Mouse (Mus musculus) yolk sac, embryonic 10.5 days (tissue): ENCODE data around the gene Rps3a1.
"Not testable (repeated sequence)": the region's sequence is repeated elsewhere in the genome, so short reads cannot be mapped to it uniquely, and the experiment has no call there.

ENCODE experiments used
- DNase-seq: peaks from one replicate; pipeline ENCODE4 v3.0.0-alpha.2; 2017; ENCODE audit warnings: low spot score

Gene Rps3a1

GRCm38 (mm10) chr3:86114659-86115338 lies 27.7 kb downstream of the Rps3a1 start:
- DNase-seq: no peak

- no peak for DNase-seq
Observed at GRCm38 (mm10) chr3:86112766-86113165, 29.7 kb downstream of the Rps3a1 start.

- DNase-seq: peak; percentile 60
Observed at GRCm38 (mm10) chr3:86110077-86110476, 32.4 kb downstream of the Rps3a1 start.

GRCm38 (mm10) chr3:86109099-86109498 lies 33.4 kb downstream of the Rps3a1 start:
- no peak for DNase-seq

DNA sequence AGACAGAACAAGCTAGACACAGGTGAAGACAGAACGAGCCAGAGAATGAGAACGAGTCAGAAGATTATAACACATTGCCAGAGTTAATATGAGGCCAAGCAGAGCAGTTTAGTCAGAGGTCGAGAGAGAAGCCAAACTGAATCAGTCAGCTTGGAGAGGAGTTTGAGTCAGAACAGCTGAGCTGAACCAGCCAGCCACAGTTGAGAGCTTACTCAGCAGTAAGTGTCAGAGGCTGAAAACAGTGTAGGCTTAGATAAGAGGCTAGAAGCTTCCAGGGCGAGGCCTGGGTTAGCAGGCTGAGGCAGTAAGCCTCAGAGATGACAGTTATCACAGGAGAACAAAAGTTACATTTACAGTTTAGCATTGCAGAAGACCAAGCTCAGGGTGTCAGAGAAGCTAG lies 33.9 kb downstream of the Rps3a1 start:
- DNase-seq: peak; percentile 27

- DNase-seq: no peak
Observed at GRCm38 (mm10) chr3:86107637-86108539, 34.6 kb downstream of the Rps3a1 start.

GRCm38 (mm10) chr3:86106086-86106632 lies 36.3 kb downstream of the Rps3a1 start:
- DNase-seq: no peak

GRCm38 (mm10) chr3:86104909-86105308 lies 37.6 kb downstream of the Rps3a1 start:
- DNase-seq: no peak

GRCm38 (mm10) chr3:86104433-86104832 lies 38.1 kb downstream of the Rps3a1 start:
- not testable (repeated sequence) for DNase-seq

DNA sequence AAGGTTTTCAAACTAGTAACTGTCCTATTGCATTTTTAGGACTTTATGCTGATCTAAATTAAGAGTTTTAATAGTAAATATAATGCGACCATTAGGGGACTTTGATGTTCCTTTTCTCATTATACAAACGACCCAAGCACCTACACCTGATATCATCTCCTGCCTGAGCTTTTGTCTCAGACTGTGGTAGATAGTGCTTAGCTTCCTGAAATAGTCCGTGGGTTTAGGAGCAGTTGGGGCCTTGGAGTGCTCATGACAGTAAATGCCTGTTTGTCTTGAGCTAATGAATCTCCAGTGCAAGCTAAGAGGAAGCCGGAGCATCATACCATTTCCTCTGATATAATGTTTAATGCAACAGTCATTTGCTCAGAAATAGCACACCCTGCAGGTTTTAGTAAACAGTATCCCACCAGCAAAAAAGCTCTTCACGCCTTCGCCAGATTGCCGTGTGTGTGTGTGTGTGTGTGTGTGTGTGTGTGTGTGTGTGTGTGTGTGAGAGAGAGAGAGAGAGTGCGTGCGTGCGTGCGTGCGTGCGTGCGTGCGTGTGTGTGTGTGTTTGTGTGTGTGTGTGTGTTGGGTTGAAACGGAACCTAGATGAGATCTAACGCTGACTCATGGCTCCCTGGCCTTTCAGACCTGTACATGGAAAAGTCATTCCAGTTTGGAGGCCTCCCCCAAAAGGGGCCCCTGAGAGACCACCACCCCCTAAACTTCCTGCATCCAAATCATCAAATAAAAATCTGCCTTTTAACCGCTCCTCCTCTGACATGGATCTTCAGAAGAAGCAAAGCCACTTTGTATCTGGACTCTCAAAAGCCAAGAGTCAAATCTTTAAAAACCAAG lies 38.8 kb downstream of the Rps3a1 start:
- DNase-seq: no peak

DNA sequence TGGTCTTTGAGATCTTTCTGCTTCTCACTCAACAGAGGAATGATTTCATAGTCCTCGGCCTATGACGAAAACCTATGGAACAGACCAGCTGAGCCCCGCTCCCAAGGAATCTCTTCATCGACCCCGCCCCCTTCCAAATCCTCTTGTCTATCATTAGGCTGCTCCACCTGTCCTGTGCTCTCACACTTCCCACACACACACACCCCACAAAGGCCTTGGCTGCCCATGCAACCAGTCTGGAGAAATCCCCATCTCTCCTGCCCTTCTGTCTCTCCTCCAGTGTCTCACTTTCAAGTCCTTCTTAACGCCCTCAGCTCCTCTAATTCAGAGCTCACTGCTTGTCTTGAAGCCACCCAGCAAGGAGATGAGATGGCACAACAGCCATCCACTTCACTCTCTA lies 40.5 kb downstream of the Rps3a1 start:
- no peak for DNase-seq

GRCm38 (mm10) chr3:86093907-86094306 lies 48.6 kb downstream of the Rps3a1 start:
- no peak for DNase-seq

- no peak for DNase-seq
Observed at GRCm38 (mm10) chr3:86093213-86093845, 49.2 kb downstream of the Rps3a1 start.
